Mouse (Mus musculus) neural tube, embryonic 15.5 days (tissue): ENCODE results near the gene Tnfaip2. TPM values are rescaled to one million over a fixed set of nuclear protein-coding genes. Genes with fewer than 3 reads are reported as not detected.

Experiments
- ATAC-seq: fragments of 200-750 bp; cut with Nextera tagmentation; 2 replicates; pipeline ENCODE4 v1.8.0; 2017; ENCODE audit warnings: mild to moderate bottlenecking, moderate TSS enrichment, moderate library complexity; ENCODE audit not compliant: low FRiP score
- H3K27ac ChIP-seq: fragments of 300-500 bp; sonication (generic); replicated peaks from 2 replicates; pipeline ENCODE4 v1.5.1; 2015; ENCODE audit warnings: mild to moderate bottlenecking, inconsistent platforms
- H3K27me3 ChIP-seq: fragments of 300-500 bp; sonication (generic); replicated peaks from 2 replicates; pipeline ENCODE4 v1.6.1; 2015; ENCODE audit warnings: inconsistent platforms
- H3K36me3 ChIP-seq: fragments of 300-500 bp; sonication (generic); 2 replicates; pipeline ENCODE4 v1.6.1; 2015; ENCODE audit warnings: inconsistent platforms
- H3K4me1 ChIP-seq: fragments of 300-500 bp; sonication (generic); 2 replicates; pipeline ENCODE4 v1.6.1; 2015; ENCODE audit warnings: inconsistent platforms
- H3K4me2 ChIP-seq: fragments of 300-500 bp; sonication (generic); 2 replicates; pipeline ENCODE4 v1.6.1; 2015; ENCODE audit warnings: inconsistent platforms, mild to moderate bottlenecking, moderate library complexity
- H3K4me3 ChIP-seq: fragments of 300-500 bp; sonication (generic); replicated peaks from 2 replicates; pipeline ENCODE4 v1.5.1; 2015; ENCODE audit warnings: mild to moderate bottlenecking, inconsistent platforms
- H3K9ac ChIP-seq: fragments of 300-500 bp; sonication (generic); replicated peaks from 2 replicates; pipeline ENCODE4 v1.6.1; 2015; ENCODE audit warnings: mild to moderate bottlenecking, inconsistent platforms
- H3K9me3 ChIP-seq: fragments of 300-500 bp; sonication (generic); replicated peaks from 2 replicates; pipeline ENCODE4 v1.6.1; 2016; ENCODE audit warnings: inconsistent platforms
- WGBS: fragments of 180-500 bp; shearing (Covaris S2); methylation state at CpG from one replicate; pipeline ENCODE4 v1.1.7; 2015; ENCODE audit warnings: mixed read lengths; 5-methylcytosine and 5-hydroxymethylcytosine counted together
- polyA plus RNA-seq: library from polyadenylated mRNA; unstranded; fragments of >200 nt; fragmentation: Nextera tagmentation; extraction: Ambion mirVana; gene quantifications from 2 replicates; pipeline ENCODE4 v1.2.1, GENCODE M21; 2015

Tnfaip2 gene
- polyA plus RNA-seq, 1 experiment from 2014 or later, result 1.00 TPM

GRCm38 (mm10) chr12:111416921-111417779, 25.1 kb upstream of the Tnfaip2 start, which contains the start of gene Exoc3l4:
Gene Exoc3l4, plus strand, starts transcription at chr12:111417017.
- Histone ChIP-seq H3K9ac (0 out of 2 replicates have a peak within 1 kb of the TSS, but pooled peaks have one; percentile 3), H3K9me3 (no peaks in the 10 kb centered on the region), H3K4me1 (peaks cover 20% of the 10 kb centered on the region), H3K27ac (no peak within 1 kb of the TSS), H3K36me3 (no peaks in the 10 kb centered on the region), H3K4me3 (peak within 1 kb of the TSS; percentile 12; the same call in 1 of the 2 replicates), H3K27me3 (peaks cover 30% of the 10 kb centered on the region), H3K4me2 (peak within 1 kb of the TSS; percentile 47)
- ATAC-seq, result no peak
- WGBS, result 7% methylated on average over 17 of the region's 17 CpGs

- Histone ChIP-seq H3K4me2 (no peak overlapping the region), H3K4me1 (peaks cover 22% of the 10 kb centered on the region), H3K9ac (no peak overlapping the region), H3K27ac (no peak overlapping the region), H3K36me3 (no peaks in the 10 kb centered on the region), H3K9me3 (no peaks in the 10 kb centered on the region), H3K4me3 (no peak overlapping the region), H3K27me3 (peaks cover 58% of the 10 kb centered on the region)
- no peak for ATAC-seq
- WGBS, result 87% methylated on average over 5 of the region's 5 CpGs
These were observed 22.4 kb upstream of the Tnfaip2 start for GRCm38 (mm10) chr12:111419918-111420317.

- peaks cover 70% of the 10 kb centered on the region for H3K27me3 ChIP-seq
- 61% methylated on average over 7 of the region's 7 CpGs for WGBS
- H3K4me1 ChIP-seq, result peaks cover 33% of the 10 kb centered on the region
- H3K4me2 ChIP-seq, result no peak overlapping the region
- no peak overlapping the region for H3K9ac ChIP-seq
- no peak overlapping the region for H3K4me3 ChIP-seq
- H3K9me3 ChIP-seq, result no peaks in the 10 kb centered on the region
- ATAC-seq, result no peak
- no peaks in the 10 kb centered on the region for H3K36me3 ChIP-seq
- H3K27ac ChIP-seq, result no peak overlapping the region
These were observed 21.1 kb upstream of the Tnfaip2 start for GRCm38 (mm10) chr12:111420946-111421709.

GRCm38 (mm10) chr12:111422852-111423251, 19.4 kb upstream of the Tnfaip2 start:
- WGBS, result 36% methylated on average over 5 of the region's 5 CpGs
- Histone ChIP-seq H3K27ac (no peak overlapping the region), H3K27me3 (peaks cover 80% of the 10 kb centered on the region), H3K9me3 (no peaks in the 10 kb centered on the region), H3K4me1 (peaks cover 28% of the 10 kb centered on the region), H3K4me3 (peak overlapping the region; percentile 34; the same call in 1 of the 2 replicates), H3K9ac (no peak overlapping the region), H3K36me3 (no peaks in the 10 kb centered on the region), H3K4me2 (peak overlapping the region; percentile 62; the same call in 1 of the 2 replicates)
- no peak for ATAC-seq

- no peaks in the 10 kb centered on the region for H3K36me3 ChIP-seq
- H3K9ac ChIP-seq, result 0 out of 2 replicates have a peak overlapping the region, but pooled peaks have one; percentile 14
- no peak overlapping the region for H3K27ac ChIP-seq
- peaks cover 36% of the 10 kb centered on the region for H3K4me1 ChIP-seq
- H3K9me3 ChIP-seq, result no peaks in the 10 kb centered on the region
- H3K4me3 ChIP-seq, result peak overlapping the region; percentile 34
- H3K27me3 ChIP-seq, result peaks cover 85% of the 10 kb centered on the region
- no peak for ATAC-seq
- peak overlapping the region; percentile 62 for H3K4me2 ChIP-seq
- 2% methylated on average over 43 of the region's 43 CpGs for WGBS
These were observed 18.6 kb upstream of the Tnfaip2 start for GRCm38 (mm10) chr12:111423570-111424129.

GRCm38 (mm10) chr12:111424547-111424946, 17.7 kb upstream of the Tnfaip2 start:
- Histone ChIP-seq H3K27ac (no peak overlapping the region), H3K36me3 (no peaks in the 10 kb centered on the region), H3K9me3 (no peaks in the 10 kb centered on the region), H3K4me1 (peaks cover 45% of the 10 kb centered on the region), H3K27me3 (peaks cover 81% of the 10 kb centered on the region), H3K9ac (no peak overlapping the region), H3K4me3 (no peak overlapping the region), H3K4me2 (no peak overlapping the region)
- WGBS, result 21% methylated on average over 9 of the region's 9 CpGs
- no peak for ATAC-seq

- 5% methylated on average over 15 of the region's 15 CpGs for WGBS
- Histone ChIP-seq H3K36me3 (no peaks in the 10 kb centered on the region), H3K9ac (no peak overlapping the region), H3K9me3 (no peaks in the 10 kb centered on the region), H3K4me3 (no peak overlapping the region), H3K4me2 (0 out of 2 replicates have a peak overlapping the region, but pooled peaks have one; percentile 13), H3K27me3 (peaks cover 84% of the 10 kb centered on the region), H3K27ac (no peak overlapping the region), H3K4me1 (peaks cover 52% of the 10 kb centered on the region)
- no peak; the same call in 1 of the 2 replicates for ATAC-seq
These were observed 17.0 kb upstream of the Tnfaip2 start for GRCm38 (mm10) chr12:111425258-111425657.

- H3K36me3 ChIP-seq, result no peaks in the 10 kb centered on the region
- H3K4me2 ChIP-seq, result peak overlapping the region; percentile 40
These were observed 16.3 kb upstream of the Tnfaip2 start for GRCm38 (mm10) chr12:111425789-111426460.

GRCm38 (mm10) chr12:111427438-111428113, 14.7 kb upstream of the Tnfaip2 start:
- no peak overlapping the region for H3K9ac ChIP-seq
- H3K36me3 ChIP-seq, result no peaks in the 10 kb centered on the region
- H3K9me3 ChIP-seq, result no peaks in the 10 kb centered on the region
- 45% methylated on average over 12 of the region's 12 CpGs for WGBS
- no peak overlapping the region for H3K4me3 ChIP-seq
- H3K27ac ChIP-seq, result no peak overlapping the region
- no peak overlapping the region for H3K4me2 ChIP-seq
- peaks cover 58% of the 10 kb centered on the region for H3K4me1 ChIP-seq
- H3K27me3 ChIP-seq, result peaks cover 89% of the 10 kb centered on the region
- no peak for ATAC-seq

More at GRCm38 (mm10) chr12:111425789-111426460, 16.3 kb upstream of the Tnfaip2 start:
- WGBS, result 18% methylated on average over 29 of the region's 29 CpGs
- Histone ChIP-seq H3K9ac (no peak overlapping the region), H3K27ac (no peak overlapping the region), H3K4me3 (peak overlapping the region; percentile 16), H3K27me3 (peaks cover 89% of the 10 kb centered on the region), H3K4me1 (peaks cover 58% of the 10 kb centered on the region), H3K9me3 (no peaks in the 10 kb centered on the region)
- peak; percentile 49; the same call in 1 of the 2 replicates for ATAC-seq

GRCm38 (mm10) chr12:111428364-111428763, 13.9 kb upstream of the Tnfaip2 start:
- WGBS, result 12% methylated on average over 8 of the region's 8 CpGs
- Histone ChIP-seq H3K9ac (no peak overlapping the region), H3K9me3 (no peaks in the 10 kb centered on the region), H3K4me3 (no peak overlapping the region), H3K4me2 (peak overlapping the region; percentile 73; the same call in 1 of the 2 replicates), H3K27me3 (peaks cover 85% of the 10 kb centered on the region), H3K36me3 (no peaks in the 10 kb centered on the region), H3K27ac (no peak overlapping the region), H3K4me1 (peaks cover 55% of the 10 kb centered on the region)
- no peak for ATAC-seq
